Mouse (Mus musculus) bone marrow, adult 2 months (tissue): ENCODE data around the gene Ccdc73.

ENCODE experiments used
- CTCF ChIP-seq: fragments of 200-500 bp; IDR thresholded peaks from 2 replicates; pipeline ENCODE4 v1.5.1; 2011; ENCODE audit warnings: low read length, control low read depth; ENCODE audit not compliant: control insufficient read depth, insufficient read depth
- POLR2A ChIP-seq: fragments of 200-500 bp; IDR thresholded peaks from 2 replicates; pipeline ENCODE4 v1.6.1; 2011; ENCODE audit warnings: low read depth, mild to moderate bottlenecking, control low read depth, low read length, borderline replicate concordance; ENCODE audit not compliant: control insufficient read depth

DNA sequence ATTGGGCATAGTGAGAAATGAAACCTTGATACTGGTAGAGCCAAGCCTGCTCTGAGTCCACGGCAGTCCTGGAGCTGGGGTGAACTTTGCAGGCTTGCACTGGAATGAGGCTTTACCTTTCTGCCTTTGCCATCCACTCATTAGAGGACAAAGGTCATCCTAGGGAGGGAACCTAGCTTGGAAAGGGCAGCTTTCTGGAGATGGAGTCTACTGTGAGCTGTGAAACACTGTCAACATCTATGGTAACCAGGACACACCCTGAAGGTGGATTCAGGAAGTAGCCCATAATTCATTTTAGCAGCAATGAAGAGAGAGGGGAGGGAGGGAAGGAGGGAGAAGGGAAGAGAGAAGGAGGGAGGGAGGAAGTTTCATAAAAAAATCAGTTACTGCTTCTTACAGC lies 187.9 kb downstream of the Ccdc73 start:
- TF ChIP-seq CTCF (no peak), POLR2A (no peak)
